Mouse (Mus musculus): ENCODE data around the gene Olfm4.

GRCm38 (mm10) chr14:80007686-80008085, 23.8 kb downstream of the Olfm4 start:
- TF ChIP-seq CTCF (IDR thresholded peaks at IDR 0.05; ENCODE audit: low read depth) (no peak), EP300 (IDR thresholded peaks at IDR 0.05; ENCODE audit: low read depth) (no peak)

Data from liver, embryonic 14.5 days (tissue).